Mouse (Mus musculus) liver, embryonic 14.5 days (tissue): Measurements from ENCODE around the gene Csf2ra. TPM values are rescaled to one million over a fixed set of nuclear protein-coding genes. Genes with fewer than 3 reads are reported as not detected.
A peak's percentile ranks its signal among the peaks of the same experiment; 100 is the strongest.
"Not testable (repeated sequence)": the region's sequence is repeated elsewhere in the genome, so short reads cannot be mapped to it uniquely, and the experiment has no call there.

Experiments
- ATAC-seq: fragments of 200-750 bp; cut with Nextera tagmentation; 2 replicates; pipeline ENCODE4 v1.8.0; 2017; ENCODE audit warnings: moderate number of reproducible peaks, mild to moderate bottlenecking, moderate library complexity; ENCODE audit not compliant: insufficient read depth
- DNase-seq, 3 experiments: peaks; one replicate each; pipeline ENCODE4 v3.0.0-alpha.2; 2012 to 2013; ENCODE audit warnings: low read depth in 3 of 3, low spot score in 3 of 3
- H3K27ac ChIP-seq: fragments of 300-500 bp; sonication (generic); 2 replicates; pipeline ENCODE4 v1.5.1; 2014; ENCODE audit warnings: moderate library complexity, mild to moderate bottlenecking, control low read depth, inconsistent platforms
- H3K27me3 ChIP-seq: fragments of 300-500 bp; sonication (generic); 2 replicates; pipeline ENCODE4 v1.6.1; 2014; ENCODE audit warnings: mild to moderate bottlenecking, low read length, moderate library complexity; ENCODE audit not compliant: control insufficient read depth, insufficient read depth
- H3K36me3 ChIP-seq: fragments of 300-500 bp; sonication (generic); replicated peaks from 2 replicates; pipeline ENCODE4 v1.6.1; 2014; ENCODE audit warnings: low read depth; ENCODE audit not compliant: control insufficient read depth, insufficient read depth
- H3K4me1 ChIP-seq, 2 experiments: fragments of 200-500 bp in 1 of 2; fragments of 300-500 bp in 1 of 2; sonication (generic) in 1 of 2; replicated peaks; 2 replicates each; pipeline ENCODE4 v1.6.1; 2012 to 2014; ENCODE audit warnings: antibody characterized with exemption in 1 of 2, inconsistent platforms in 1 of 2, low read length in 1 of 2; ENCODE audit not compliant: control insufficient read depth in 2 of 2, insufficient read depth in 2 of 2
- H3K4me2 ChIP-seq: fragments of 300-500 bp; sonication (generic); 2 replicates; pipeline ENCODE4 v1.6.1; 2014; ENCODE audit warnings: low read depth, mild to moderate bottlenecking, control low read depth, moderate library complexity
- H3K4me3 ChIP-seq, 2 experiments: fragments of 200-500 bp in 1 of 2; fragments of 300-500 bp in 1 of 2; sonication (generic) in 1 of 2; 2 replicates each; pipeline ENCODE4 v1.5.1; 2012 to 2014; ENCODE audit warnings: low read depth in 2 of 2, low read length in 2 of 2, mild to moderate bottlenecking in 2 of 2, control low read depth in 1 of 2, inconsistent platforms in 1 of 2, moderate library complexity in 1 of 2; ENCODE audit not compliant: insufficient read depth in 1 of 2
- H3K9ac ChIP-seq: fragments of 300-500 bp; sonication (generic); replicated peaks from 2 replicates; pipeline ENCODE4 v1.6.1; 2014; ENCODE audit warnings: mild to moderate bottlenecking, control low read depth, moderate library complexity
- H3K9me3 ChIP-seq: fragments of 300-500 bp; sonication (generic); 2 replicates; pipeline ENCODE4 v1.6.1; 2016; ENCODE audit warnings: low read length, mixed read lengths; ENCODE audit not compliant: control insufficient read depth
- CTCF ChIP-seq: IDR thresholded peaks from 2 replicates; pipeline ENCODE4 v1.5.1; 2016; ENCODE audit warnings: antibody characterized with exemption, low read depth, control low read depth
- EP300 ChIP-seq: IDR thresholded peaks from 2 replicates; pipeline ENCODE4 v1.6.1; 2016; ENCODE audit warnings: antibody characterized with exemption, low read depth
- WGBS: fragments of 180-500 bp; shearing (Covaris S2); extraction: QIAGEN DNeasy Blood & Tissue Kit; methylation state at CpG from one replicate; pipeline ENCODE4 v1.1.7; 2014; ENCODE audit not compliant: insufficient replicate concordance; 5-methylcytosine and 5-hydroxymethylcytosine counted together
- polyA plus RNA-seq, 2 experiments: library from polyadenylated mRNA; depleted of rRNA in 1 of 2; stranded (reverse) in 1 of 2; unstranded in 1 of 2; fragments of >200 nt; fragmentation: Nextera tagmentation in 1 of 2; extraction: Ambion mirVana in 1 of 2; gene quantifications; 2 replicates each; pipeline versions ENCODE4 v1.2.1 to v1.2.3; 2012 to 2014

The Csf2ra gene
- 20.2 and 26.0 TPM in 2 replicates for polyA plus RNA-seq (2012; rRNA removed)
- 4.4 and 4.7 TPM in 2 replicates for polyA plus RNA-seq (2014; fragmentation: Nextera tagmentation; extraction: Ambion mirVana)

DNA sequence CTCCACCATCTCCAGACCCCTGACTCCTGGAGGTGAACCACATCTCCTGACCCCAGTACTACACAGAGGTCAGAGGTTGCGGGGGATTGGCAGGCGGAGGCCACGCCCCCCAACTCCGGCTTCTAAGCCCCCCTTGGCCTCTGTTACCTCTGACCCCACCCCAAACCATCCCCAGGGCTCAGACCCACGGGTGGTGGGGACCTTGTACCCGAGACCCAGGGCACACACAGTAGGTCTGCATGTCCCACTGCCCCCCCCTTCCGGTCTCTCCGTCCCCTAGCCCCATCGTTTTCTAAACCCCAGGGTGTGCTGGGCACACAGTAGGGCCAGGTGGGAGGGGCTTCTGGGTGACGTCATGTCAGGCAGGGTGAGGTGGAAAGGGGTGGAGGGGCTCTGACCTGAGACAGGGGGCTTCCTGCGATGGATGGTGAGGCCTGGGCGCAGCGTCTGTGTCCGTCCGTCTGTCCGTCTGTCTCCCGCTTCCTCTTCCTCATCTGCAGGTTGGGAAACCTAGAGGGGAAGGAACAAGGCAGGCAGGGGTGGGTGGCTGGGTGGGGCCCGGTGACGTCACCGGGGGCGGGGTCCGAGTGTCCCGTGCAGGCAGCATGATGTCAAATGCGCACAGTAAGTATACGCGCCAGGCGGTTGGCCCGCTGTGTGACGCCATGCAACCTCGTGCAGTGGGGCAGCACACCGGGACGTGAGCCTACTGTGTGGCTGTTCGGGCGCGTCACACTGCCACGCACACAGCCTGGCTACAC, at the start of gene Csf2ra:
Gene Csf2ra (minus strand): TSS at position 489 of the 761 bp plus-strand sequence.
- WGBS: 44% methylated on average over 36 of the region's 36 CpGs
- no peaks in the 10 kb centered on the region for H3K36me3 ChIP-seq
- no peak for TF ChIP-seq CTCF
- TF ChIP-seq EP300: no peak
- ATAC-seq: no peak
- H3K4me2 ChIP-seq: peak within 1 kb of the TSS; percentile 63
- DNase-seq: no peak
- H3K4me1 ChIP-seq: no peaks in the 10 kb centered on the region; a peak in 2 of 4 replicates
- H3K27ac ChIP-seq: no peak within 1 kb of the TSS
- H3K4me3 ChIP-seq: peak within 1 kb of the TSS; percentile 57 to 60
- no peak within 1 kb of the TSS for H3K9ac ChIP-seq
- no peaks in the 10 kb centered on the region for H3K9me3 ChIP-seq
- H3K27me3 ChIP-seq: no peaks in the 10 kb centered on the region

DNA sequence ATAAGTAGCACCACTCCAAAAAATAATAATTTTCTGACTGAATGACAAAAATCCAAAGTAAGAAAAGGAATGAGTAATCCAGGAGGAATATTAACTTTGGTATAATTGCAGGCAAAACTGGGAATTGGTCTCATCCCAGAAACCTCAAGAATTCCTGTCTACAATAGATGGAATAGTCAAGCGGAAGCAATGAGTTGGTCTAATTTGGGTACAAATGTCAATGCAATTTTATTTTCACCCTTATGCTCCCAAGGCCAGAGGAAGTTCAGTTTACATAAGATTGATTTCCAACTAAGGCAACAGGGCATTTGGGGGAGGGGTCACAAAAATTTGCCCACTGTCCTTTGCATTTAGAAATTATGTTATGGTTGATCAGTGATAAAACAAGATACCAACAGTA, 47.2 kb upstream of the Csf2ra start:
- no peak for DNase-seq
- Histone ChIP-seq H3K4me2 (no peak overlapping the region), H3K9ac (no peak overlapping the region), H3K4me3 (no peak overlapping the region), H3K27me3 (no peaks in the 10 kb centered on the region), H3K36me3 (no peaks in the 10 kb centered on the region), H3K9me3 (no peaks in the 10 kb centered on the region), H3K4me1 (no peaks in the 10 kb centered on the region), H3K27ac (no peak overlapping the region)
- TF ChIP-seq EP300: no peak
- no peak for TF ChIP-seq CTCF
- 65% methylated on average over 1 of the region's 1 CpGs for WGBS
- ATAC-seq: no peak

DNA sequence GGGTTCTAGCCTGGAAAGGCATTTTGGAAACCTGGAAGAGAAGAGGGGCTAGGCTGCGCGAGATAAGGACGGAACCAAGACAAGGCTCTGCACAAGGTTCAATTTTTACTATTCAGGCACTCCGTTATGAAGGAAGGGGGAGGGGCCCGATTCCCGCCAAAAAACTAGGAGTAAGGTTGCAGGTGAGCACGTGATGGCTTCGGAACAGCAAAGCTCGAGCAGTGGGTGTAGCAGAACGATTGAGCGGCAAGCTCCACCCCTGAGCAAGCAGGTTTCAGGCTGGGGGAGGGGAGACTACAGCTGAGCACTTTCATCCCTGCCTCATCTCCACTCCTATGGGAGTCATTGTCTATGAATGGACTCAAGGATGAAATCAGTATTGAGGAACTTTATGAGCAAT, 40.9 kb upstream of the Csf2ra start:
- WGBS: 22% methylated on average over 11 of the region's 11 CpGs
- H3K9ac ChIP-seq, H3K4me1 ChIP-seq, H3K4me2 ChIP-seq, H3K4me3 ChIP-seq, H3K9me3 ChIP-seq, H3K27ac ChIP-seq, DNase-seq, H3K36me3 ChIP-seq, H3K27me3 ChIP-seq, ATAC-seq: not testable (repeated sequence)

- no peak for DNase-seq
- Histone ChIP-seq H3K36me3 (no peaks in the 10 kb centered on the region), H3K4me2 (no peak overlapping the region), H3K27me3 (no peaks in the 10 kb centered on the region), H3K4me3 (no peak overlapping the region), H3K9me3 (no peaks in the 10 kb centered on the region), H3K9ac (no peak overlapping the region), H3K27ac (no peak overlapping the region), H3K4me1 (no peaks in the 10 kb centered on the region; a peak in 1 of 4 replicates)
- no peak for ATAC-seq
- TF ChIP-seq CTCF (no peak), EP300 (no peak)
- WGBS: 18% methylated on average over 7 of the region's 7 CpGs
Measured at GRCm38 (mm10) chr19:61267141-61267540, 38.9 kb upstream of the Csf2ra start.

GRCm38 (mm10) chr19:61266651-61267050, 38.4 kb upstream of the Csf2ra start:
- DNase-seq (no peak), ATAC-seq (no peak)
- H3K27ac ChIP-seq: no peak overlapping the region
- no peak overlapping the region for H3K9ac ChIP-seq
- no peak for TF ChIP-seq CTCF
- no peak for TF ChIP-seq EP300
- H3K9me3 ChIP-seq: no peaks in the 10 kb centered on the region
- H3K4me1 ChIP-seq: no peaks in the 10 kb centered on the region; a peak in 1 of 4 replicates
- no peak overlapping the region for H3K4me2 ChIP-seq
- WGBS: 2% methylated on average over 25 of the region's 26 CpGs
- no peaks in the 10 kb centered on the region for H3K36me3 ChIP-seq
- no peaks in the 10 kb centered on the region for H3K27me3 ChIP-seq
- no peak overlapping the region for H3K4me3 ChIP-seq
